Mouse (Mus musculus) spleen, adult 18-20 months (tissue): Measurements from ENCODE around the gene 1700092M07Rik.
A peak's percentile ranks its signal among the peaks of the same experiment; 100 is the strongest.
"Not testable (repeated sequence)": the region's sequence is repeated elsewhere in the genome, so short reads cannot be mapped to it uniquely, and the experiment has no call there.

ENCODE experiments used
- DNase-seq, 2 experiments: peaks; one replicate each; pipeline ENCODE4 v3.0.0; 2022; ENCODE audit warnings: mixed read lengths in 2 of 2

1700092M07Rik gene

GRCm38 (mm10) chr19:8716767-8717475 is 23.6 kb upstream of the 1700092M07Rik start:
- no peak for DNase-seq

- peak; percentile 24 to 46 for DNase-seq
These were observed 22.2 kb upstream of the 1700092M07Rik start for GRCm38 (mm10) chr19:8718357-8718756.

GRCm38 (mm10) chr19:8719037-8719436 is 21.5 kb upstream of the 1700092M07Rik start:
- DNase-seq = not testable (repeated sequence)

- no peak for DNase-seq
These were observed 19.1 kb upstream of the 1700092M07Rik start for GRCm38 (mm10) chr19:8721378-8721777.

GRCm38 (mm10) chr19:8722021-8722420 is 18.5 kb upstream of the 1700092M07Rik start:
- DNase-seq = no peak

GRCm38 (mm10) chr19:8722559-8722906 is 18.0 kb upstream of the 1700092M07Rik start:
- DNase-seq = no peak

- peak; percentile 90 to 94 for DNase-seq
These were observed 17.5 kb upstream of the 1700092M07Rik start, which contains the start of gene Slc3a2 for GRCm38 (mm10) chr19:8722907-8723573. TSS of gene Slc3a2 (minus strand) at chr19:8723369.

- no peak for DNase-seq
These were observed 16.8 kb upstream of the 1700092M07Rik start for GRCm38 (mm10) chr19:8723574-8724346.

GRCm38 (mm10) chr19:8724392-8724791 is 16.1 kb upstream of the 1700092M07Rik start:
- DNase-seq = no peak

GRCm38 (mm10) chr19:8725081-8725613 is 15.4 kb upstream of the 1700092M07Rik start:
- DNase-seq = no peak

- DNase-seq = no peak
These were observed 13.7 kb upstream of the 1700092M07Rik start for GRCm38 (mm10) chr19:8726609-8727390.

GRCm38 (mm10) chr19:8727495-8728114 is 12.9 kb upstream of the 1700092M07Rik start:
- no peak for DNase-seq

GRCm38 (mm10) chr19:8728335-8729099 is 12.0 kb upstream of the 1700092M07Rik start:
- DNase-seq = not testable (repeated sequence)

- no peak for DNase-seq
These were observed 6.2 kb upstream of the 1700092M07Rik start for GRCm38 (mm10) chr19:8734334-8734733.

- peak; percentile 79 to 92 for DNase-seq
These were observed 4.9 kb upstream of the 1700092M07Rik start, which contains the start of gene Wdr74 for GRCm38 (mm10) chr19:8735389-8736159. TSS of gene Wdr74 (plus strand) at chr19:8735827.

- no peak for DNase-seq
These were observed 4.4 kb upstream of the 1700092M07Rik start for GRCm38 (mm10) chr19:8736160-8736467.

GRCm38 (mm10) chr19:8738911-8739310 is 1.6 kb upstream of the 1700092M07Rik start:
- DNase-seq = no peak

- DNase-seq = no peak
These were observed 872 bp upstream of the 1700092M07Rik start for GRCm38 (mm10) chr19:8739646-8740045.

GRCm38 (mm10) chr19:8741243-8741869 is 838 bp downstream of the 1700092M07Rik start, which contains the start of gene Stx5a:
TSS of gene Stx5a (plus strand) at chr19:8741413.
- peak; percentile 89 to 91 for DNase-seq

GRCm38 (mm10) chr19:8742176-8742575 is 1.7 kb downstream of the 1700092M07Rik start:
- no peak for DNase-seq
